Comparison of ENCODE assay signal across 1 mouse cellular context in genomic region chr6:146833485-146834314, GRCm38 (mm10).
TF ChIP-seq lines count a peak whose summit lies in the region.

No protein-coding gene starts in this region.

TF ChIP-seq in MEL, 35 proteins besides CTCF, POLR2A, EP300 and RAD21 (continued from another document):
- TF ChIP-seq ELF1 (IDR thresholded peaks at IDR 0.05; ENCODE audit: low read depth, low read length) (peak; percentile 39; the same call in 1 of the 2 replicates), JUND (IDR thresholded peaks at IDR 0.05; ENCODE audit: low read depth, low read length) (no peak), POLR2AphosphoS5 (IDR thresholded peaks at IDR 0.05; ENCODE audit: borderline replicate concordance, low read depth, low read length) (no peak), HCFC1 (IDR thresholded peaks at IDR 0.05; ENCODE audit: low read depth, low read length) (0 out of 2 replicates have a peak, but pooled peaks have one; percentile 22), TBP (IDR thresholded peaks at IDR 0.05; ENCODE audit: low read depth, low read length) (no peak), MYB (IDR thresholded peaks at IDR 0.05; ENCODE audit: low read depth, low read length) (no peak), MAX (IDR thresholded peaks at IDR 0.05; ENCODE audit: low read length) (0 out of 2 replicates have a peak, but pooled peaks have one; percentile 24), MYC (IDR thresholded peaks at IDR 0.05; ENCODE audit: low read depth, low read length) (0 out of 2 replicates have a peak, but pooled peaks have one; percentile 20), NRF1 (IDR thresholded peaks at IDR 0.05; ENCODE audit: insufficient read depth, low read depth, low read length, poor library complexity, severe bottlenecking) (peak; percentile 37; the same call in 1 of the 2 replicates), MXI1 (IDR thresholded peaks at IDR 0.05; ENCODE audit: low read depth, low read length) (0 out of 2 replicates have a peak, but pooled peaks have one; percentile 48), TAL1 (IDR thresholded peaks at IDR 0.05; ENCODE audit: low read length) (no peak), KAT2A (conservative IDR thresholded peaks at IDR 0.05; ENCODE audit: low read depth, low read length) (no peak), ZKSCAN1 (IDR thresholded peaks at IDR 0.05; ENCODE audit: low read depth, low read length) (peak; percentile 78), CHD1 (IDR thresholded peaks at IDR 0.05; ENCODE audit: low read depth, low read length) (no peak), MEF2A (IDR thresholded peaks at IDR 0.05; ENCODE audit: extremely low read depth, insufficient replicate concordance, low read depth, low read length, poor library complexity, severe bottlenecking) (no peak), POLR2AphosphoS2 (IDR thresholded peaks at IDR 0.05; ENCODE audit: low read length) (no peak), MAZ (IDR thresholded peaks at IDR 0.05; ENCODE audit: low read depth, low read length) (no peak), SIN3A (IDR thresholded peaks at IDR 0.05; ENCODE audit: low read length) (peak; percentile 49; the same call in 1 of the 2 replicates), ZMIZ1 (IDR thresholded peaks at IDR 0.05; ENCODE audit: low read depth, low read length) (no peak), E2F4 (IDR thresholded peaks at IDR 0.05; ENCODE audit: borderline replicate concordance, low read depth, low read length) (no peak), SMC3 (IDR thresholded peaks at IDR 0.05; ENCODE audit: low read depth, low read length) (peak; percentile 96), CHD2 (IDR thresholded peaks at IDR 0.05; ENCODE audit: low read length) (no peak), GABPA (IDR thresholded peaks at IDR 0.05; ENCODE audit: low read depth, low read length) (no peak), GATA1 (IDR thresholded peaks at IDR 0.05; ENCODE audit: low read depth, low read length) (no peak), BHLHE40 (IDR thresholded peaks at IDR 0.05; ENCODE audit: borderline replicate concordance, low read depth, low read length) (no peak), TCF12 (IDR thresholded peaks at IDR 0.05; ENCODE audit: low read depth, low read length) (no peak), RCOR1 (IDR thresholded peaks at IDR 0.05; ENCODE audit: low read depth, low read length) (no peak)
